Comparison of ENCODE assay signal across 19 mouse cellular contexts in genomic region chr3:34722506-34722905, GRCm38 (mm10).
A peak's percentile ranks its signal among the peaks of the same experiment; 100 is the strongest.
DNase-seq lines count a peak whose midpoint lies in the region; ATAC-seq and TF ChIP-seq lines count a peak whose summit lies in the region.
"Had no signal": no experiment of that assay in that cellular context is flagged by ENCODE, and none has a peak within 500 bp of the region (broad histone marks: within the 10 kb centered on the region; RNA-seq: fewer than 3 reads in every experiment).

No protein-coding gene starts in this region.

- no peaks in the 10 kb centered on the region for H3K4me1 ChIP-seq in forebrain, postnatal 0 days (ENCODE audit: insufficient read depth)
- peaks cover 7% of the 10 kb centered on the region; the same call in 1 of the 2 replicates for H3K4me1 ChIP-seq in forebrain, embryonic 13.5 days
- H3K4me1 ChIP-seq in midbrain, postnatal 0 days (ENCODE audit: insufficient read depth, low read length) = no peaks in the 10 kb centered on the region
- no peaks in the 10 kb centered on the region for H3K4me1 ChIP-seq in midbrain, embryonic 14.5 days (ENCODE audit: control insufficient read depth, insufficient read depth, low read length)
- H3K4me1 ChIP-seq: embryonic facial prominence, embryonic 13.5 days; heart, embryonic 15.5 days had no signal

- no peak for DNase-seq in forebrain, postnatal 0 days
- DNase-seq in layer of hippocampus, adult 9-11 months = peak; percentile 13
- DNase-seq in layer of hippocampus, adult 9-10 months (ENCODE audit: low spot score) = no peak
- peak; percentile 17 for DNase-seq in midbrain, postnatal 0 days (ENCODE audit: low spot score)
- DNase-seq in midbrain, embryonic 14.5 days = no peak
- DNase-seq in kidney, postnatal 4 days = no peak
- DNase-seq: adrenal gland, postnatal 10 days; cerebellum, adult 11-12 months; cerebellum, adult 9-10 months; cerebellum, postnatal 25 days; gastrocnemius, postnatal 14 days; heart, adult 2 months; heart, postnatal 14 days had no signal

- H3K4me3 ChIP-seq in forebrain, postnatal 0 days (ENCODE audit: low read depth, low read length) = no peak overlapping the region
- H3K4me3 ChIP-seq in forebrain, embryonic 13.5 days = no peak overlapping the region
- H3K4me3 ChIP-seq in midbrain, postnatal 0 days (ENCODE audit: low read depth, low read length) = no peak overlapping the region
- no peak overlapping the region for H3K4me3 ChIP-seq in midbrain, embryonic 14.5 days (replicated peaks; ENCODE audit: low read depth, low read length)
- H3K4me3 ChIP-seq: embryonic facial prominence, embryonic 13.5 days; heart, adult 2 months; heart, embryonic 15.5 days had no signal

- no peak for TF ChIP-seq CTCF in forebrain, postnatal 0 days (IDR thresholded peaks at IDR 0.05; ENCODE audit: low read depth)
- TF ChIP-seq CTCF in midbrain, postnatal 0 days (IDR thresholded peaks at IDR 0.05) = no peak

- ATAC-seq in forebrain, postnatal 0 days = peak; percentile 25; the same call in 1 of the 2 replicates
- ATAC-seq in forebrain, embryonic 13.5 days = no peak
- no peak for ATAC-seq in midbrain, postnatal 0 days (ENCODE audit: low FRiP score)
- no peak for ATAC-seq in midbrain, embryonic 14.5 days (ENCODE audit: low FRiP score, low TSS enrichment)
- ATAC-seq: forebrain, embryonic 14.5 days had no signal

- H3K27me3 ChIP-seq in forebrain, postnatal 0 days (ENCODE audit: insufficient read depth, low read length) = no peaks in the 10 kb centered on the region
- no peaks in the 10 kb centered on the region for H3K27me3 ChIP-seq in forebrain, embryonic 13.5 days
- no peaks in the 10 kb centered on the region for H3K27me3 ChIP-seq in midbrain, postnatal 0 days (ENCODE audit: insufficient read depth, low read length)
- H3K27me3 ChIP-seq in midbrain, embryonic 14.5 days (ENCODE audit: control insufficient read depth, insufficient read depth, low read length) = no peaks in the 10 kb centered on the region
- H3K27me3 ChIP-seq: embryonic facial prominence, embryonic 13.5 days; heart, embryonic 15.5 days had no signal

- no peak overlapping the region for H3K4me2 ChIP-seq in forebrain, postnatal 0 days (ENCODE audit: low read depth)
- H3K4me2 ChIP-seq in forebrain, embryonic 13.5 days = no peak overlapping the region
- no peak overlapping the region for H3K4me2 ChIP-seq in midbrain, postnatal 0 days (ENCODE audit: low read depth, low read length, poor library complexity, severe bottlenecking)
- no peak overlapping the region for H3K4me2 ChIP-seq in midbrain, embryonic 14.5 days (ENCODE audit: low read length)
- H3K4me2 ChIP-seq: embryonic facial prominence, embryonic 13.5 days; heart, embryonic 11.5 days; heart, embryonic 15.5 days; hindbrain, embryonic 14.5 days had no signal

- H3K27ac ChIP-seq in forebrain, postnatal 0 days (ENCODE audit: low read depth, low read length) = no peak overlapping the region
- H3K27ac ChIP-seq in forebrain, embryonic 13.5 days = no peak overlapping the region
- H3K27ac ChIP-seq in midbrain, postnatal 0 days (ENCODE audit: low read depth, low read length) = no peak overlapping the region
- H3K27ac ChIP-seq in midbrain, embryonic 14.5 days (replicated peaks; ENCODE audit: low read depth, low read length) = no peak overlapping the region
- H3K27ac ChIP-seq: embryonic facial prominence, embryonic 13.5 days; heart, adult 2 months; heart, embryonic 15.5 days; hindbrain, embryonic 14.5 days had no signal

- no peaks in the 10 kb centered on the region for H3K9me3 ChIP-seq in forebrain, postnatal 0 days (ENCODE audit: low read length)
- no peaks in the 10 kb centered on the region; the same call in 1 of the 2 replicates for H3K9me3 ChIP-seq in forebrain, embryonic 13.5 days (replicated peaks)
- H3K9me3 ChIP-seq in midbrain, postnatal 0 days (ENCODE audit: low read length) = no peaks in the 10 kb centered on the region
- no peaks in the 10 kb centered on the region for H3K9me3 ChIP-seq in midbrain, embryonic 14.5 days (ENCODE audit: control insufficient read depth, low read length)
- H3K9me3 ChIP-seq: embryonic facial prominence, embryonic 13.5 days; heart, embryonic 15.5 days had no signal

- no peak overlapping the region for H3K9ac ChIP-seq in forebrain, postnatal 0 days
- no peak overlapping the region for H3K9ac ChIP-seq in forebrain, embryonic 13.5 days
- no peak overlapping the region for H3K9ac ChIP-seq in midbrain, postnatal 0 days (replicated peaks; ENCODE audit: low read length, poor library complexity, severe bottlenecking)
- H3K9ac ChIP-seq in midbrain, embryonic 14.5 days (replicated peaks; ENCODE audit: low read length) = no peak overlapping the region
- H3K9ac ChIP-seq: embryonic facial prominence, embryonic 13.5 days; heart, embryonic 15.5 days; hindbrain, embryonic 14.5 days had no signal

- WGBS in forebrain, postnatal 0 days = 87% methylated on average over 7 of the region's 7 CpGs
- 87% methylated on average over 7 of the region's 7 CpGs for WGBS in forebrain, embryonic 13.5 days
- 83% methylated on average over 7 of the region's 7 CpGs for WGBS in midbrain, postnatal 0 days
- WGBS in midbrain, embryonic 14.5 days = 91% methylated on average over 7 of the region's 7 CpGs

- no peaks in the 10 kb centered on the region for H3K36me3 ChIP-seq in forebrain, postnatal 0 days (ENCODE audit: insufficient read depth)
- no peaks in the 10 kb centered on the region for H3K36me3 ChIP-seq in forebrain, embryonic 13.5 days (ENCODE audit: poor library complexity, severe bottlenecking)
- H3K36me3 ChIP-seq in midbrain, postnatal 0 days (ENCODE audit: insufficient read depth, low read length) = no peaks in the 10 kb centered on the region
- no peaks in the 10 kb centered on the region for H3K36me3 ChIP-seq in midbrain, embryonic 14.5 days (ENCODE audit: control insufficient read depth, insufficient read depth, low read length)
- H3K36me3 ChIP-seq: embryonic facial prominence, embryonic 13.5 days; heart, embryonic 15.5 days had no signal

Comparison
In these comparisons a context has a peak if more than half of its experiments do, and no peak if none do; other contexts are left out.
1. DNase-seq: peak in layer of hippocampus, adult 9-11 months (single experiment) and midbrain, postnatal 0 days (single experiment); none in forebrain, postnatal 0 days (single experiment), layer of hippocampus, adult 9-10 months (single experiment), midbrain, embryonic 14.5 days (single experiment) and kidney, postnatal 4 days (0 of 2).